Mouse (Mus musculus): ENCODE measurements around the gene Pgpep1. TPM values are rescaled to one million over a fixed set of nuclear protein-coding genes. Genes with fewer than 3 reads are reported as not detected.

Pgpep1 gene
- total and polyA plus RNA-seq, 2 experiments: 42.6 to 91.3 TPM

- no peaks in the 10 kb centered on the region for H3K27me3 ChIP-seq (ENCODE audit: control insufficient read depth, insufficient read depth, low read length)
- no peak overlapping the region for H3K27ac ChIP-seq (replicated peaks; ENCODE audit: insufficient read depth, low read depth, low read length)
- peaks cover 19% of the 10 kb centered on the region; the same call in 1 of the 2 replicates for H3K79me2 ChIP-seq (ENCODE audit: control insufficient read depth, insufficient read depth, low read length)
- peaks cover 26% of the 10 kb centered on the region for H3K36me3 ChIP-seq (ENCODE audit: control insufficient read depth, insufficient read depth, low read length)
- no peak overlapping the region for H3K9ac ChIP-seq (ENCODE audit: low read depth, low read length)
- TF ChIP-seq POLR2A (IDR thresholded peaks at IDR 0.05; ENCODE audit: extremely low read depth, insufficient read depth, low read length) (no peak), CTCF (IDR thresholded peaks at IDR 0.05; ENCODE audit: low read depth, low read length) (no peak)
- H3K4me3 ChIP-seq (ENCODE audit: insufficient read depth, low read depth, low read length): no peak overlapping the region
- WGBS: 79% methylated on average over 13 of the region's 13 CpGs
- H3K4me1 ChIP-seq (ENCODE audit: control insufficient read depth, insufficient read depth, low read length): peaks cover 23% of the 10 kb centered on the region
- no peak for DNase-seq (ENCODE audit: extremely low read depth, low read depth, low spot score)
Observed at GRCm38 (mm10) chr8:70656193-70656790, 3.9 kb downstream of the Pgpep1 start.

- peaks cover 30% of the 10 kb centered on the region for H3K36me3 ChIP-seq (ENCODE audit: control insufficient read depth, insufficient read depth, low read length)
- no peak overlapping the region for H3K27ac ChIP-seq (replicated peaks; ENCODE audit: insufficient read depth, low read depth, low read length)
- no peak for TF ChIP-seq CTCF (IDR thresholded peaks at IDR 0.05; ENCODE audit: low read depth, low read length)
- no peak for TF ChIP-seq POLR2A (IDR thresholded peaks at IDR 0.05; ENCODE audit: extremely low read depth, insufficient read depth, low read length)
- H3K4me1 ChIP-seq (ENCODE audit: control insufficient read depth, insufficient read depth, low read length): peaks cover 22% of the 10 kb centered on the region
- H3K4me3 ChIP-seq (ENCODE audit: insufficient read depth, low read depth, low read length): no peak overlapping the region
- H3K9ac ChIP-seq (ENCODE audit: low read depth, low read length): no peak overlapping the region
- WGBS: 71% methylated on average over 2 of the region's 2 CpGs
- H3K79me2 ChIP-seq (ENCODE audit: control insufficient read depth, insufficient read depth, low read length): peaks cover 19% of the 10 kb centered on the region; the same call in 1 of the 2 replicates
- no peaks in the 10 kb centered on the region for H3K27me3 ChIP-seq (ENCODE audit: control insufficient read depth, insufficient read depth, low read length)
- no peak for DNase-seq (ENCODE audit: extremely low read depth, low read depth, low spot score)
Observed at GRCm38 (mm10) chr8:70655469-70655868, 4.7 kb downstream of the Pgpep1 start.

GRCm38 (mm10) chr8:70654121-70654520 lies 6.1 kb downstream of the Pgpep1 start:
- no peak overlapping the region for H3K4me3 ChIP-seq (ENCODE audit: insufficient read depth, low read depth, low read length)
- DNase-seq (ENCODE audit: extremely low read depth, low read depth, low spot score): no peak
- no peaks in the 10 kb centered on the region for H3K27me3 ChIP-seq (ENCODE audit: control insufficient read depth, insufficient read depth, low read length)
- TF ChIP-seq POLR2A (IDR thresholded peaks at IDR 0.05; ENCODE audit: extremely low read depth, insufficient read depth, low read length) (no peak), CTCF (IDR thresholded peaks at IDR 0.05; ENCODE audit: low read depth, low read length) (no peak)
- H3K36me3 ChIP-seq (ENCODE audit: control insufficient read depth, insufficient read depth, low read length): peaks cover 37% of the 10 kb centered on the region
- H3K27ac ChIP-seq (replicated peaks; ENCODE audit: insufficient read depth, low read depth, low read length): no peak overlapping the region; the same call in 1 of the 2 replicates
- H3K79me2 ChIP-seq (ENCODE audit: control insufficient read depth, insufficient read depth, low read length): peaks cover 19% of the 10 kb centered on the region; the same call in 1 of the 2 replicates
- H3K4me1 ChIP-seq (ENCODE audit: control insufficient read depth, insufficient read depth, low read length): peaks cover 28% of the 10 kb centered on the region
- 0 out of 2 replicates have a peak overlapping the region, but pooled peaks have one; percentile 18 for H3K9ac ChIP-seq (ENCODE audit: low read depth, low read length)
- WGBS: 29% methylated on average over 1 of the region's 1 CpGs

- Histone ChIP-seq H3K9ac (ENCODE audit: low read depth, low read length) (peak overlapping the region; percentile 65), H3K27ac (replicated peaks; ENCODE audit: insufficient read depth, low read depth, low read length) (peak overlapping the region; percentile 79), H3K79me2 (ENCODE audit: control insufficient read depth, insufficient read depth, low read length) (peaks cover 16% of the 10 kb centered on the region; the same call in 1 of the 2 replicates), H3K4me1 (ENCODE audit: control insufficient read depth, insufficient read depth, low read length) (peaks cover 35% of the 10 kb centered on the region), H3K4me3 (ENCODE audit: insufficient read depth, low read depth, low read length) (no peak overlapping the region), H3K27me3 (ENCODE audit: control insufficient read depth, insufficient read depth, low read length) (no peaks in the 10 kb centered on the region), H3K36me3 (ENCODE audit: control insufficient read depth, insufficient read depth, low read length) (peaks cover 37% of the 10 kb centered on the region)
- DNase-seq (ENCODE audit: extremely low read depth, low read depth, low spot score): peak; percentile 87
- WGBS: 8% methylated on average over 2 of the region's 2 CpGs
- TF ChIP-seq POLR2A (IDR thresholded peaks at IDR 0.05; ENCODE audit: extremely low read depth, insufficient read depth, low read length): no peak
- peak; percentile 95 for TF ChIP-seq CTCF (IDR thresholded peaks at IDR 0.05; ENCODE audit: low read depth, low read length)
Observed at GRCm38 (mm10) chr8:70653226-70653625, 7.0 kb downstream of the Pgpep1 start.

GRCm38 (mm10) chr8:70650351-70650750 lies 9.8 kb downstream of the Pgpep1 start:
- Histone ChIP-seq H3K4me3 (ENCODE audit: insufficient read depth, low read depth, low read length) (no peak overlapping the region), H3K27ac (replicated peaks; ENCODE audit: insufficient read depth, low read depth, low read length) (peak overlapping the region; percentile 80), H3K27me3 (ENCODE audit: control insufficient read depth, insufficient read depth, low read length) (no peaks in the 10 kb centered on the region), H3K79me2 (ENCODE audit: control insufficient read depth, insufficient read depth, low read length) (peaks cover 10% of the 10 kb centered on the region; the same call in 1 of the 2 replicates), H3K36me3 (ENCODE audit: control insufficient read depth, insufficient read depth, low read length) (peaks cover 27% of the 10 kb centered on the region), H3K4me1 (ENCODE audit: control insufficient read depth, insufficient read depth, low read length) (peaks cover 49% of the 10 kb centered on the region), H3K9ac (ENCODE audit: low read depth, low read length) (peak overlapping the region; percentile 10; the same call in 1 of the 2 replicates)
- TF ChIP-seq POLR2A (IDR thresholded peaks at IDR 0.05; ENCODE audit: extremely low read depth, insufficient read depth, low read length) (no peak), CTCF (IDR thresholded peaks at IDR 0.05; ENCODE audit: low read depth, low read length) (no peak)
- no peak for DNase-seq (ENCODE audit: extremely low read depth, low read depth, low spot score)
- WGBS: 97% methylated on average over 17 of the region's 17 CpGs

GRCm38 (mm10) chr8:70649324-70649723 lies 10.9 kb downstream of the Pgpep1 start:
- Histone ChIP-seq H3K79me2 (ENCODE audit: control insufficient read depth, insufficient read depth, low read length) (peaks cover 8% of the 10 kb centered on the region; the same call in 1 of the 2 replicates), H3K9ac (ENCODE audit: low read depth, low read length) (no peak overlapping the region), H3K27me3 (ENCODE audit: control insufficient read depth, insufficient read depth, low read length) (no peaks in the 10 kb centered on the region), H3K4me1 (ENCODE audit: control insufficient read depth, insufficient read depth, low read length) (peaks cover 50% of the 10 kb centered on the region), H3K4me3 (ENCODE audit: insufficient read depth, low read depth, low read length) (no peak overlapping the region), H3K36me3 (ENCODE audit: control insufficient read depth, insufficient read depth, low read length) (peaks cover 20% of the 10 kb centered on the region), H3K27ac (replicated peaks; ENCODE audit: insufficient read depth, low read depth, low read length) (peak overlapping the region; percentile 92)
- peak; percentile 94 for DNase-seq (ENCODE audit: extremely low read depth, low read depth, low spot score)
- no peak for TF ChIP-seq POLR2A (IDR thresholded peaks at IDR 0.05; ENCODE audit: extremely low read depth, insufficient read depth, low read length)
- WGBS: 6% methylated on average over 4 of the region's 4 CpGs
